Mouse (Mus musculus) MEL (cell line): ENCODE results near the gene Zbtb18. TPM values are rescaled to one million over a fixed set of nuclear protein-coding genes. Genes with fewer than 3 reads are reported as not detected.

ENCODE experiments used
- DNase-seq: peaks from one replicate; pipeline ENCODE4 v3.0.0; 2011; ENCODE audit warnings: low read depth, low spot score
- H3K27ac ChIP-seq: 2 replicates; pipeline ENCODE4 v1.5.1; 2012; ENCODE audit warnings: low read depth, mild to moderate bottlenecking, control low read depth, low read length, moderate library complexity; ENCODE audit not compliant: control insufficient read depth
- H3K27me3 ChIP-seq, 2 experiments: fragments of 150-350 bp in 1 of 2; sonication (generic) in 1 of 2; 2 replicates each; pipeline ENCODE4 v1.6.1; 2012; ENCODE audit warnings: low read length in 2 of 2, mild to moderate bottlenecking in 2 of 2, improper control_type of control experiment in 1 of 2, moderate library complexity in 1 of 2; ENCODE audit not compliant: insufficient read depth in 2 of 2, control insufficient read depth in 1 of 2
- H3K36me3 ChIP-seq, 2 experiments: 2 replicates each; pipeline ENCODE4 v1.6.1; 2012 to 2014; ENCODE audit warnings: low read length in 2 of 2, improper control_type of control experiment in 1 of 2, inconsistent platforms in 1 of 2, mild to moderate bottlenecking in 1 of 2; ENCODE audit not compliant: insufficient read depth in 2 of 2, control insufficient read depth in 1 of 2
- H3K4me1 ChIP-seq, 2 experiments: fragments of 150-350 bp in 1 of 2; sonication (generic) in 1 of 2; 2 replicates each; pipeline ENCODE4 v1.6.1; 2012; ENCODE audit warnings: low read length in 2 of 2, improper control_type of control experiment in 1 of 2, mild to moderate bottlenecking in 1 of 2; ENCODE audit not compliant: insufficient read depth in 2 of 2, control insufficient read depth in 1 of 2
- H3K4me3 ChIP-seq, 2 experiments: fragments of 150-350 bp in 1 of 2; sonication (generic) in 1 of 2; 2 replicates each; pipeline ENCODE4 v1.5.1; 2012; ENCODE audit warnings: low read depth in 2 of 2, low read length in 2 of 2, mild to moderate bottlenecking in 2 of 2, moderate library complexity in 2 of 2, control low read depth in 1 of 2, improper control_type of control experiment in 1 of 2; ENCODE audit not compliant: control insufficient read depth in 1 of 2, insufficient read depth in 1 of 2
- H3K79me2 ChIP-seq: 2 replicates; pipeline ENCODE4 v1.6.1; 2012; ENCODE audit warnings: mild to moderate bottlenecking, low read length, moderate library complexity; ENCODE audit not compliant: control insufficient read depth, poor library complexity, insufficient read depth
- H3K9ac ChIP-seq: 2 replicates; pipeline ENCODE4 v1.6.1; 2012; ENCODE audit warnings: low read depth, mild to moderate bottlenecking, control low read depth, low read length, moderate library complexity; ENCODE audit not compliant: control insufficient read depth, poor library complexity, severe bottlenecking
- H3K9me3 ChIP-seq: fragments of 150-350 bp; sonication (generic); replicated peaks from 2 replicates; pipeline ENCODE4 v1.6.1; 2012; ENCODE audit warnings: mild to moderate bottlenecking, low read length, improper control_type of control experiment, moderate library complexity; ENCODE audit not compliant: insufficient read depth
- BHLHE40 ChIP-seq: IDR thresholded peaks from 2 replicates; pipeline ENCODE4 v1.6.1; 2012; ENCODE audit warnings: low read depth, mild to moderate bottlenecking, inconsistent platforms, low read length, improper control_type of control experiment, borderline replicate concordance
- CHD1 ChIP-seq: IDR thresholded peaks from 2 replicates; pipeline ENCODE4 v1.6.1; 2012; ENCODE audit warnings: low read depth, mild to moderate bottlenecking, inconsistent platforms, low read length, improper control_type of control experiment
- CHD2 ChIP-seq: IDR thresholded peaks from 2 replicates; pipeline ENCODE4 v1.6.1; 2011; ENCODE audit warnings: low read length, improper control_type of control experiment
- E2F4 ChIP-seq: IDR thresholded peaks from 2 replicates; pipeline ENCODE4 v1.6.1; 2011; ENCODE audit warnings: low read depth, low read length, improper control_type of control experiment, borderline replicate concordance
- ELF1 ChIP-seq: IDR thresholded peaks from 2 replicates; pipeline ENCODE4 v1.6.1; 2014; ENCODE audit warnings: low read depth, mild to moderate bottlenecking, inconsistent platforms, low read length, improper control_type of control experiment, moderate library complexity
- EP300 ChIP-seq, 2 experiments: IDR thresholded peaks; 2 replicates each; pipeline ENCODE4 v1.6.1; 2011; ENCODE audit warnings: improper control_type of control experiment in 2 of 2, low read length in 2 of 2, low read depth in 1 of 2, mild to moderate bottlenecking in 1 of 2
- ETS1 ChIP-seq: IDR thresholded peaks from 2 replicates; pipeline ENCODE4 v1.6.1; 2012; ENCODE audit warnings: low read depth, mild to moderate bottlenecking, inconsistent platforms, low read length, improper control_type of control experiment, moderate library complexity
- GABPA ChIP-seq: IDR thresholded peaks from 2 replicates; pipeline ENCODE4 v1.6.1; 2012; ENCODE audit warnings: low read depth, mild to moderate bottlenecking, inconsistent platforms, low read length, improper control_type of control experiment, moderate library complexity
- GATA1 ChIP-seq: IDR thresholded peaks from 2 replicates; pipeline ENCODE4 v1.6.1; 2011; ENCODE audit warnings: low read depth, low read length, improper control_type of control experiment
- JUND ChIP-seq: IDR thresholded peaks from 2 replicates; pipeline ENCODE4 v1.6.1; 2011; ENCODE audit warnings: low read depth, mild to moderate bottlenecking, improper control_type of control experiment, low read length
- MAFK ChIP-seq: IDR thresholded peaks from 2 replicates; pipeline ENCODE4 v1.6.1; 2011; ENCODE audit warnings: low read depth, mild to moderate bottlenecking, low read length, improper control_type of control experiment, borderline replicate concordance
- MAX ChIP-seq: IDR thresholded peaks from 2 replicates; pipeline ENCODE4 v1.6.1; 2011; ENCODE audit warnings: low read length, improper control_type of control experiment
- MAZ ChIP-seq: IDR thresholded peaks from 2 replicates; pipeline ENCODE4 v1.6.1; 2012; ENCODE audit warnings: low read depth, mild to moderate bottlenecking, inconsistent platforms, low read length, improper control_type of control experiment
- MYB ChIP-seq: IDR thresholded peaks from 2 replicates; pipeline ENCODE4 v1.6.1; 2011; ENCODE audit warnings: mild to moderate bottlenecking, low read depth, low read length, improper control_type of control experiment
- MYC ChIP-seq: IDR thresholded peaks from 2 replicates; pipeline ENCODE4 v1.6.1; 2011; ENCODE audit warnings: low read depth, mild to moderate bottlenecking, low read length, improper control_type of control experiment, moderate library complexity
- NRF1 ChIP-seq: IDR thresholded peaks from 2 replicates; pipeline ENCODE4 v1.6.1; 2014; ENCODE audit warnings: low read depth, mild to moderate bottlenecking, inconsistent platforms, low read length, improper control_type of control experiment, moderate library complexity; ENCODE audit not compliant: poor library complexity, insufficient read depth, severe bottlenecking
- POLR2AphosphoS5 ChIP-seq: IDR thresholded peaks from 2 replicates; pipeline ENCODE4 v1.6.1; 2012; ENCODE audit warnings: low read depth, borderline replicate concordance, mild to moderate bottlenecking, inconsistent platforms, low read length, moderate library complexity, mixed read lengths
- RAD21 ChIP-seq: IDR thresholded peaks from 2 replicates; pipeline ENCODE4 v1.6.1; 2011; ENCODE audit warnings: mild to moderate bottlenecking, low read depth, low read length, improper control_type of control experiment
- SIN3A ChIP-seq: IDR thresholded peaks from 2 replicates; pipeline ENCODE4 v1.6.1; 2012; ENCODE audit warnings: low read length, improper control_type of control experiment, inconsistent platforms
- SMC3 ChIP-seq: IDR thresholded peaks from 2 replicates; pipeline ENCODE4 v1.6.1; 2011; ENCODE audit warnings: low read depth, low read length, improper control_type of control experiment
- USF1 ChIP-seq: IDR thresholded peaks from 2 replicates; pipeline ENCODE4 v1.6.1; 2014; ENCODE audit warnings: low read depth, mild to moderate bottlenecking, inconsistent platforms, low read length, improper control_type of control experiment, moderate library complexity
- polyA plus RNA-seq, 2 experiments: library from polyadenylated mRNA; stranded (reverse) in 1 of 2; unstranded in 1 of 2; fragments of >175 nt in 1 of 2; fragments of >200 nt in 1 of 2; gene quantifications; 2 replicates each; pipeline versions ENCODE4 v1.2.1 to v1.2.4; 2012; ENCODE audit warnings: low replicate concordance in 2 of 2, low read depth in 1 of 2; ENCODE audit not compliant: insufficient read length in 2 of 2, insufficient read depth in 1 of 2, missing spikeins in 1 of 2
- total RNA-seq: library from RNA; depleted of rRNA; stranded (reverse); fragments of 300-350 nt; gene quantifications from 2 replicates; pipeline ENCODE4 v1.2.3, GENCODE M21; 2012

Gene Zbtb18
- total and polyA plus RNA-seq, 3 experiments, result 15.6 to 23.8 TPM; not detected in 1

GRCm38 (mm10) chr1:177456208-177456607 is 14.1 kb downstream of the Zbtb18 start:
- H3K27me3 ChIP-seq, result peaks cover 0 to 3% of the 10 kb centered on the region in 2 experiments; a peak in 2 of 4 replicates
- H3K4me3 ChIP-seq, result no peak overlapping the region
- H3K4me1 ChIP-seq, result no peaks in the 10 kb centered on the region
- H3K79me2 ChIP-seq, result no peaks in the 10 kb centered on the region
- H3K36me3 ChIP-seq, result no peaks in the 10 kb centered on the region
- no peak overlapping the region for H3K9ac ChIP-seq
- DNase-seq, result no peak
- H3K27ac ChIP-seq, result no peak overlapping the region
- no peak for TF ChIP-seq EP300 (IDR thresholded peaks at IDR 0.05; ENCODE audit: low read depth in 1 of 2, low read length in 2 of 2)
- no peaks in the 10 kb centered on the region for H3K9me3 ChIP-seq

- Histone ChIP-seq H3K36me3 (no peaks in the 10 kb centered on the region), H3K4me3 (no peak overlapping the region), H3K4me1 (no peaks in the 10 kb centered on the region), H3K79me2 (no peaks in the 10 kb centered on the region), H3K9ac (no peak overlapping the region), H3K27me3 (peaks cover 0 to 3% of the 10 kb centered on the region in 2 experiments; a peak in 2 of 4 replicates), H3K9me3 (no peaks in the 10 kb centered on the region), H3K27ac (no peak overlapping the region)
- TF ChIP-seq MYB (no peak), USF1 (no peak), POLR2AphosphoS5 (no peak), SIN3A (no peak), MAZ (no peak), CHD2 (no peak), RAD21 (no peak), ETS1 (no peak), NRF1 (no peak), SMC3 (no peak), GABPA (no peak), BHLHE40 (no peak), MAX (no peak), JUND (no peak), MAFK (no peak), ELF1 (no peak), E2F4 (no peak), CHD1 (no peak), GATA1 (no peak), MYC (no peak)
- no peak for DNase-seq
Observed at GRCm38 (mm10) chr1:177456772-177457171, 14.6 kb downstream of the Zbtb18 start.
